Mouse (Mus musculus): ENCODE results near the gene Pth1r.

GRCm38 (mm10) chr9:110762763-110763162, 15.8 kb upstream of the Pth1r start:
- TF ChIP-seq CTCF (IDR thresholded peaks at IDR 0.05; ENCODE audit: low read depth, low read length): no peak
- TF ChIP-seq POLR2A (IDR thresholded peaks at IDR 0.05; ENCODE audit: extremely low read depth, insufficient read depth, low read length): no peak
